Mouse (Mus musculus): ENCODE results near the gene Zfp941. TPM values are rescaled to one million over a fixed set of nuclear protein-coding genes. Genes with fewer than 3 reads are reported as not detected.
"Not testable (repeated sequence)": the region's sequence is repeated elsewhere in the genome, so short reads cannot be mapped to it uniquely, and the experiment has no call there.

The Zfp941 gene
- total and polyA plus RNA-seq, 2 experiments from 2014 or later, result 19.3 to 20.2 TPM

- H3K4me1 ChIP-seq (ENCODE audit: insufficient read depth, low read length), result no peaks in the 10 kb centered on the region
Measured at GRCm38 (mm10) chr7:140787406-140788052, 34.4 kb downstream of the Zfp941 start, which contains the start of gene Syce1. Gene Syce1 (minus strand): TSS chr7:140787852.

GRCm38 (mm10) chr7:140780548-140780947 is 41.4 kb downstream of the Zfp941 start:
- no peak overlapping the region for H3K9ac ChIP-seq (replicated peaks; ENCODE audit: low read length)
- WGBS, result 79% methylated on average over 4 of the region's 4 CpGs
- no peak overlapping the region for H3K4me2 ChIP-seq (ENCODE audit: low read depth, low read length)
- H3K4me3 ChIP-seq (ENCODE audit: low read length), result no peak overlapping the region
- H3K27ac ChIP-seq, result no peak overlapping the region
- DNase-seq (ENCODE audit: low spot score), result no peak
- H3K27me3 ChIP-seq (ENCODE audit: insufficient read depth, low read length), result no peaks in the 10 kb centered on the region
- TF ChIP-seq CTCF (IDR thresholded peaks at IDR 0.05; ENCODE audit: low read depth), result no peak
- H3K9me3 ChIP-seq (ENCODE audit: low read length), result no peaks in the 10 kb centered on the region
- H3K36me3 ChIP-seq (ENCODE audit: insufficient read depth, low read length), result no peaks in the 10 kb centered on the region
- H3K4me1 ChIP-seq (ENCODE audit: insufficient read depth, low read length), result no peaks in the 10 kb centered on the region
- no peak for ATAC-seq

More at GRCm38 (mm10) chr7:140787406-140788052, 34.4 kb downstream of the Zfp941 start, which contains the start of gene Syce1:
- ATAC-seq, result no peak
- Histone ChIP-seq H3K4me2 (ENCODE audit: low read depth, low read length) (no peak within 1 kb of the TSS), H3K27ac (no peak within 1 kb of the TSS), H3K9me3 (ENCODE audit: low read length) (peaks cover 2% of the 10 kb centered on the region; the same call in 1 of the 2 replicates), H3K36me3 (ENCODE audit: insufficient read depth, low read length) (no peaks in the 10 kb centered on the region), H3K9ac (replicated peaks; ENCODE audit: low read length) (no peak within 1 kb of the TSS), H3K27me3 (ENCODE audit: insufficient read depth, low read length) (no peaks in the 10 kb centered on the region), H3K4me3 (ENCODE audit: low read length) (no peak within 1 kb of the TSS)
- WGBS, result 85% methylated on average over 33 of the region's 33 CpGs
- no peak for TF ChIP-seq CTCF (IDR thresholded peaks at IDR 0.05; ENCODE audit: low read depth)
- DNase-seq (ENCODE audit: low spot score), result no peak

GRCm38 (mm10) chr7:140765888-140766739 is 55.9 kb downstream of the Zfp941 start:
- DNase-seq (ENCODE audit: low spot score) (no peak), ATAC-seq (no peak)
- Histone ChIP-seq H3K4me2 (ENCODE audit: low read depth, low read length) (no peak overlapping the region), H3K27ac (no peak overlapping the region), H3K27me3 (ENCODE audit: insufficient read depth, low read length) (no peaks in the 10 kb centered on the region), H3K4me3 (ENCODE audit: low read length) (no peak overlapping the region), H3K9me3 (ENCODE audit: low read length) (no peaks in the 10 kb centered on the region), H3K9ac (replicated peaks; ENCODE audit: low read length) (no peak overlapping the region), H3K36me3 (ENCODE audit: insufficient read depth, low read length) (no peaks in the 10 kb centered on the region), H3K4me1 (ENCODE audit: insufficient read depth, low read length) (no peaks in the 10 kb centered on the region)
- WGBS, result 76% methylated on average over 12 of the region's 12 CpGs
- TF ChIP-seq CTCF (IDR thresholded peaks at IDR 0.05; ENCODE audit: low read depth), result peak; percentile 31; the same call in 1 of the 2 replicates

- WGBS, result 78% methylated on average over 1 of the region's 1 CpGs
Measured at GRCm38 (mm10) chr7:140765391-140765790, 56.6 kb downstream of the Zfp941 start.

GRCm38 (mm10) chr7:140763447-140764020 is 58.4 kb downstream of the Zfp941 start, which contains the start of gene Cyp2e1:
Gene Cyp2e1 (plus strand): TSS chr7:140763739.
- DNase-seq (ENCODE audit: low spot score), result no peak
- Histone ChIP-seq H3K9me3 (ENCODE audit: low read length) (no peaks in the 10 kb centered on the region), H3K36me3 (ENCODE audit: insufficient read depth, low read length) (no peaks in the 10 kb centered on the region), H3K9ac (replicated peaks; ENCODE audit: low read length) (no peak within 1 kb of the TSS), H3K27ac (no peak within 1 kb of the TSS), H3K4me1 (ENCODE audit: insufficient read depth, low read length) (no peaks in the 10 kb centered on the region), H3K4me3 (ENCODE audit: low read length) (no peak within 1 kb of the TSS), H3K4me2 (ENCODE audit: low read depth, low read length) (no peak within 1 kb of the TSS), H3K27me3 (ENCODE audit: insufficient read depth, low read length) (no peaks in the 10 kb centered on the region)
- no peak for TF ChIP-seq CTCF (IDR thresholded peaks at IDR 0.05; ENCODE audit: low read depth)
- WGBS, result 88% methylated on average over 7 of the region's 7 CpGs
- ATAC-seq, result no peak

More at GRCm38 (mm10) chr7:140765391-140765790, 56.6 kb downstream of the Zfp941 start:
- ATAC-seq; H3K4me3 ChIP-seq (ENCODE audit: low read length); H3K36me3 ChIP-seq (ENCODE audit: insufficient read depth, low read length); DNase-seq (ENCODE audit: low spot score); H3K27ac ChIP-seq; H3K27me3 ChIP-seq (ENCODE audit: insufficient read depth, low read length); H3K9me3 ChIP-seq (ENCODE audit: low read length); H3K4me2 ChIP-seq (ENCODE audit: low read depth, low read length); H3K9ac ChIP-seq (replicated peaks; ENCODE audit: low read length); H3K4me1 ChIP-seq (ENCODE audit: insufficient read depth, low read length): not testable (repeated sequence)

GRCm38 (mm10) chr7:140760647-140761046 is 61.3 kb downstream of the Zfp941 start:
- Histone ChIP-seq H3K27me3 (ENCODE audit: insufficient read depth, low read length) (no peaks in the 10 kb centered on the region), H3K9ac (replicated peaks; ENCODE audit: low read length) (no peak overlapping the region), H3K4me2 (ENCODE audit: low read depth, low read length) (no peak overlapping the region), H3K27ac (no peak overlapping the region), H3K9me3 (ENCODE audit: low read length) (no peaks in the 10 kb centered on the region), H3K4me1 (ENCODE audit: insufficient read depth, low read length) (no peaks in the 10 kb centered on the region), H3K36me3 (ENCODE audit: insufficient read depth, low read length) (no peaks in the 10 kb centered on the region), H3K4me3 (ENCODE audit: low read length) (no peak overlapping the region)
- no peak for TF ChIP-seq CTCF (IDR thresholded peaks at IDR 0.05; ENCODE audit: low read depth)
- no peak for DNase-seq (ENCODE audit: low spot score)
- no peak for ATAC-seq

Other genes starting within 250 kb of the Zfp941 start
- not detected in 2 replicates for gene Olfr46, start 220.9 kb downstream of the Zfp941 start, total RNA-seq (2014; rRNA removed)
- 0.03 TPM in 1 of 2 replicates, not detected in the other for gene Olfr46, start 220.9 kb downstream of the Zfp941 start, polyA plus RNA-seq (2015; fragmentation: Nextera tagmentation; extraction: Ambion mirVana)
- gene Olfr61, start 193.2 kb downstream of the Zfp941 start, total RNA-seq (2014; rRNA removed), result not detected in 2 replicates
- not detected in 2 replicates for gene Olfr61, start 193.2 kb downstream of the Zfp941 start, polyA plus RNA-seq (2015; fragmentation: Nextera tagmentation; extraction: Ambion mirVana)
- gene Olfr53, start 175.7 kb downstream of the Zfp941 start, total RNA-seq (2014; rRNA removed), result not detected in 2 replicates
- not detected in 2 replicates for gene Olfr53, start 175.7 kb downstream of the Zfp941 start, polyA plus RNA-seq (2015; fragmentation: Nextera tagmentation; extraction: Ambion mirVana)
- gene Olfr539, start 162.2 kb downstream of the Zfp941 start, total RNA-seq (2014; rRNA removed), result 0.05 TPM in 1 of 2 replicates, not detected in the other
- gene Olfr539, start 162.2 kb downstream of the Zfp941 start, polyA plus RNA-seq (2015; fragmentation: Nextera tagmentation; extraction: Ambion mirVana), result 0.01 TPM in 1 of 2 replicates, not detected in the other
- gene Olfr45, start 140.2 kb downstream of the Zfp941 start, total RNA-seq (2014; rRNA removed), result not detected in 2 replicates
- gene Olfr45, start 140.2 kb downstream of the Zfp941 start, polyA plus RNA-seq (2015; fragmentation: Nextera tagmentation; extraction: Ambion mirVana), result not detected in 2 replicates
- not detected in 2 replicates for gene Olfr541, start 124.9 kb downstream of the Zfp941 start, total RNA-seq (2014; rRNA removed)
- not detected in 2 replicates for gene Olfr541, start 124.9 kb downstream of the Zfp941 start, polyA plus RNA-seq (2015; fragmentation: Nextera tagmentation; extraction: Ambion mirVana)
- not detected in 2 replicates for gene Cyp2e1, start 58.4 kb downstream of the Zfp941 start, total RNA-seq (2014; rRNA removed)
- gene Cyp2e1, start 58.4 kb downstream of the Zfp941 start, polyA plus RNA-seq (2015; fragmentation: Nextera tagmentation; extraction: Ambion mirVana), result not detected in 2 replicates
- 0.29 TPM in 1 of 2 replicates, not detected in the other for gene Syce1, start 34.3 kb downstream of the Zfp941 start, total RNA-seq (2014; rRNA removed)
- gene Syce1, start 34.3 kb downstream of the Zfp941 start, polyA plus RNA-seq (2015; fragmentation: Nextera tagmentation; extraction: Ambion mirVana), result 0.59 and 0.68 TPM in 2 replicates
- 0.37 TPM in 1 of 2 replicates, not detected in the other for gene Urah, start 12.8 kb upstream of the Zfp941 start, total RNA-seq (2014; rRNA removed)
- gene Urah, start 12.8 kb upstream of the Zfp941 start, polyA plus RNA-seq (2015; fragmentation: Nextera tagmentation; extraction: Ambion mirVana), result 0.43 and 0.80 TPM in 2 replicates
- gene Scgb1c1, start 23.4 kb upstream of the Zfp941 start, total RNA-seq (2014; rRNA removed), result not detected in 2 replicates
- gene Scgb1c1, start 23.4 kb upstream of the Zfp941 start, polyA plus RNA-seq (2015; fragmentation: Nextera tagmentation; extraction: Ambion mirVana), result 0.61 TPM in 1 of 2 replicates, not detected in the other
- gene Odf3, start 25.6 kb upstream of the Zfp941 start, total RNA-seq (2014; rRNA removed), result 0.18 and 0.42 TPM in 2 replicates
- gene Odf3, start 25.6 kb upstream of the Zfp941 start, polyA plus RNA-seq (2015; fragmentation: Nextera tagmentation; extraction: Ambion mirVana), result 0.19 and 0.43 TPM in 2 replicates
- 0.47 and 1.9 TPM in 2 replicates for gene Gm45785, start 34.2 kb upstream of the Zfp941 start, total RNA-seq (2014; rRNA removed)
- not detected in 2 replicates for gene Gm45785, start 34.2 kb upstream of the Zfp941 start, polyA plus RNA-seq (2015; fragmentation: Nextera tagmentation; extraction: Ambion mirVana)
- gene Ric8a, start 34.8 kb upstream of the Zfp941 start, total RNA-seq (2014; rRNA removed), result 91.8 and 117 TPM in 2 replicates
- gene Ric8a, start 34.8 kb upstream of the Zfp941 start, polyA plus RNA-seq (2015; fragmentation: Nextera tagmentation; extraction: Ambion mirVana), result 85.8 and 89.9 TPM in 2 replicates
- gene Bet1l, start 35.4 kb upstream of the Zfp941 start, total RNA-seq (2014; rRNA removed), result 17.8 and 18.9 TPM in 2 replicates
- gene Bet1l, start 35.4 kb upstream of the Zfp941 start, polyA plus RNA-seq (2015; fragmentation: Nextera tagmentation; extraction: Ambion mirVana), result 47.1 and 52.6 TPM in 2 replicates
- 104 and 113 TPM in 2 replicates for gene Psmd13, start 59.8 kb upstream of the Zfp941 start, total RNA-seq (2014; rRNA removed)
- 259 and 275 TPM in 2 replicates for gene Psmd13, start 59.8 kb upstream of the Zfp941 start, polyA plus RNA-seq (2015; fragmentation: Nextera tagmentation; extraction: Ambion mirVana)
- 56.3 and 71.6 TPM in 2 replicates for gene Sirt3, start 60.1 kb upstream of the Zfp941 start, total RNA-seq (2014; rRNA removed)
- 74.6 and 75.6 TPM in 2 replicates for gene Sirt3, start 60.1 kb upstream of the Zfp941 start, polyA plus RNA-seq (2015; fragmentation: Nextera tagmentation; extraction: Ambion mirVana)
- gene Cox8b, start 78.3 kb upstream of the Zfp941 start, total RNA-seq (2014; rRNA removed), result not detected in 2 replicates
- not detected in 2 replicates for gene Cox8b, start 78.3 kb upstream of the Zfp941 start, polyA plus RNA-seq (2015; fragmentation: Nextera tagmentation; extraction: Ambion mirVana)
- gene Nlrp6, start 98.7 kb upstream of the Zfp941 start, total RNA-seq (2014; rRNA removed), result 1.1 and 1.6 TPM in 2 replicates
- 0.61 and 0.78 TPM in 2 replicates for gene Nlrp6, start 98.7 kb upstream of the Zfp941 start, polyA plus RNA-seq (2015; fragmentation: Nextera tagmentation; extraction: Ambion mirVana)
- gene Pgghg, start 119.2 kb upstream of the Zfp941 start, total RNA-seq (2014; rRNA removed), result 16.3 and 16.6 TPM in 2 replicates
- gene Pgghg, start 119.2 kb upstream of the Zfp941 start, polyA plus RNA-seq (2015; fragmentation: Nextera tagmentation; extraction: Ambion mirVana), result 6.7 and 7.5 TPM in 2 replicates
- not detected in 2 replicates for gene Ifitm5, start 128.1 kb upstream of the Zfp941 start, total RNA-seq (2014; rRNA removed)
- gene Ifitm5, start 128.1 kb upstream of the Zfp941 start, polyA plus RNA-seq (2015; fragmentation: Nextera tagmentation; extraction: Ambion mirVana), result 0.39 TPM in 1 of 2 replicates, not detected in the other
- gene Gm45717, start 133.8 kb upstream of the Zfp941 start, total RNA-seq (2014; rRNA removed), result not detected in 2 replicates
- gene Gm45717, start 133.8 kb upstream of the Zfp941 start, polyA plus RNA-seq (2015; fragmentation: Nextera tagmentation; extraction: Ambion mirVana), result 0.38 TPM in 1 of 2 replicates, not detected in the other
- gene Ifitm2, start 133.8 kb upstream of the Zfp941 start, total RNA-seq (2014; rRNA removed), result 79.3 and 82.4 TPM in 2 replicates
- gene Ifitm2, start 133.8 kb upstream of the Zfp941 start, polyA plus RNA-seq (2015; fragmentation: Nextera tagmentation; extraction: Ambion mirVana), result 269 and 281 TPM in 2 replicates
- 16.5 and 39.5 TPM in 2 replicates for gene Ifitm1, start 145.0 kb upstream of the Zfp941 start, total RNA-seq (2014; rRNA removed)
- gene Ifitm1, start 145.0 kb upstream of the Zfp941 start, polyA plus RNA-seq (2015; fragmentation: Nextera tagmentation; extraction: Ambion mirVana), result 22.4 and 24.0 TPM in 2 replicates
- gene Ifitm3, start 188.6 kb upstream of the Zfp941 start, total RNA-seq (2014; rRNA removed), result 29.3 and 41.7 TPM in 2 replicates
- gene Ifitm3, start 188.6 kb upstream of the Zfp941 start, polyA plus RNA-seq (2015; fragmentation: Nextera tagmentation; extraction: Ambion mirVana), result 92.8 and 93.3 TPM in 2 replicates
- 0.37 and 0.50 TPM in 2 replicates for gene Ifitm6, start 195.7 kb upstream of the Zfp941 start, total RNA-seq (2014; rRNA removed)
- gene Ifitm6, start 195.7 kb upstream of the Zfp941 start, polyA plus RNA-seq (2015; fragmentation: Nextera tagmentation; extraction: Ambion mirVana), result 0.67 and 0.69 TPM in 2 replicates
- not detected in 2 replicates for gene Gm17387, start 207.0 kb upstream of the Zfp941 start, total RNA-seq (2014; rRNA removed)
- gene Gm17387, start 207.0 kb upstream of the Zfp941 start, polyA plus RNA-seq (2015; fragmentation: Nextera tagmentation; extraction: Ambion mirVana), result not detected in 2 replicates
- 115 and 124 TPM in 2 replicates for gene B4galnt4, start 238.9 kb upstream of the Zfp941 start, total RNA-seq (2014; rRNA removed)
- gene B4galnt4, start 238.9 kb upstream of the Zfp941 start, polyA plus RNA-seq (2015; fragmentation: Nextera tagmentation; extraction: Ambion mirVana), result 41.8 and 46.2 TPM in 2 replicates